Mouse (Mus musculus) fibroblast of lung, adult 2 months (primary cell): Measurements from ENCODE around the gene Tfdp1.

Experiments
- DNase-seq: peaks from one replicate; pipeline ENCODE4 v3.0.0-alpha.2; 2011; ENCODE audit warnings: low read depth

Tfdp1 gene

DNA sequence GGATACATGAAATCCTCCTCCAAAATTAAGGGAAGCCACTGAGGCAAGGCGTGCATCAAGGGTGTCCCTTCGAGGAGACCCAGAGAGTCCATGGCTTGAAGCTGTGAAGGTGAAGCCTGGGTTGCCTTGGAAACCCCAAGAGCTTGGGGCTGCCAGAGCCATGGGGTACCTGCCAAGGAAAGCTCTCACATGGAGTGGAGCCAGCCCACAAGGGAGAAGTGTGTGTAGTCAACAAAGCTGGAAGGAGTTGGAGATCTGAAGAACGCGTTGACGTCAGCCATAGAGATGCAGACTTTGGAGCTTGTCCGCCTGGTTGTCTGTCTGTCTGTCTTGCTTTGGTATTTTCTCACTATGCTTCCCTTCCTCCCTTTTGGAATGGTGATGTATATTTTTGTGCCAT lies 82.4 kb downstream of the Tfdp1 start:
- DNase-seq: peak; percentile 69

GRCm38 (mm10) chr8:13427351-13427750 lies 88.8 kb downstream of the Tfdp1 start:
- no peak for DNase-seq
